Mouse (Mus musculus): Measurements from ENCODE around the gene Hck. TPM values are rescaled to one million over a fixed set of nuclear protein-coding genes. Genes with fewer than 3 reads are reported as not detected.

Gene Hck
- total and polyA plus RNA-seq, 2 experiments from 2014 or later = 8.7 to 12.2 TPM

DNA sequence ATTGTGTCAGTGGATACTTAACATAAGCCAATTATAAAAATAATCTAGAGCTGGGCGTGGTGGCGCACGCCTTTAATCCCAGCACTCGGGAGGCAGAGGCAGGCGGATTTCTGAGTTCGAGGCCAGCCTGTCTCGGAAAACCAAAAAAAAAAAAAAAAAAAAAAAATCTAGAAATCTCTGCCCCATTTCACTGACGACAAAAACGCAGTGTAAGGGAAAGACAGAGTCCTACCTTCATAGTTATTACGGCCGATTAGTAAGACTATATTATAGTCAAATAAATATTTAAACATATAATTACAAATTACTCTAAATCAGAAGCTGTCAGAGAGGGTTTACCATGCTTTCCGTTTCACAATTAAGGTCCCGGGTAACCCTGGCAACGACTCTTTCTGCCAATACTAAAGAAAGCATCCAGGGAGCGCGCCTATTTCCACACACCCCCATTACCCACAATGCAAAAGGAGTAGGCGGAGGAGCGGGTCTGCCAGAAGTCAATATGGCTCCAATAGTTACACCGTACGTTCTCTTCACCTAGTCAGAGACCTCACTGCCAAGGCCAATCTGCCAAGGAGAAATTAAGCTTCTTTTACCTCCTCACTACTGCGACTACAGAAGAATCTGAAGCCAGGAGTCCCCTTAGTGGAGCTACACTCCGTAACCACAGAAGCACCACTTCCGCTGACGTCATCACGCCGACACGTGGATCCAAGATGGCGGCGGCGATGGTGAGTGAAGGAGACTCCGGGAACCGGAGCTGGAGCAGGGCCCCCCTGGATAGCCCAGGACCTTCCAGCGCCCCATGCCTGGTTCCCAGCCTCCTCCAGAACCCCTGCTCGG lies 52.8 kb downstream of the Hck start, which contains the start of gene Tm9sf4:
Gene Tm9sf4 (plus strand): TSS at position 460 of the 840 bp plus-strand sequence.
- Histone ChIP-seq H3K9ac (replicated peaks; ENCODE audit: low read length) (peak within 1 kb of the TSS; percentile 77), H3K4me2 (ENCODE audit: low read depth, low read length) (peak within 1 kb of the TSS; percentile 95), H3K9me3 (ENCODE audit: low read length) (no peaks in the 10 kb centered on the region), H3K27ac (peak within 1 kb of the TSS; percentile 97), H3K4me1 (ENCODE audit: insufficient read depth, low read length) (no peaks in the 10 kb centered on the region), H3K36me3 (ENCODE audit: insufficient read depth, low read length) (no peaks in the 10 kb centered on the region), H3K27me3 (ENCODE audit: insufficient read depth, low read length) (no peaks in the 10 kb centered on the region), H3K4me3 (ENCODE audit: low read length) (peak within 1 kb of the TSS; percentile 69)
- 9% methylated on average over 33 of the region's 34 CpGs for WGBS
- ATAC-seq = peak; percentile 94
- peak; percentile 96 for DNase-seq (ENCODE audit: low spot score)
- TF ChIP-seq CTCF (IDR thresholded peaks at IDR 0.05; ENCODE audit: low read depth) = peak; percentile 23; the same call in 1 of the 2 replicates

DNA sequence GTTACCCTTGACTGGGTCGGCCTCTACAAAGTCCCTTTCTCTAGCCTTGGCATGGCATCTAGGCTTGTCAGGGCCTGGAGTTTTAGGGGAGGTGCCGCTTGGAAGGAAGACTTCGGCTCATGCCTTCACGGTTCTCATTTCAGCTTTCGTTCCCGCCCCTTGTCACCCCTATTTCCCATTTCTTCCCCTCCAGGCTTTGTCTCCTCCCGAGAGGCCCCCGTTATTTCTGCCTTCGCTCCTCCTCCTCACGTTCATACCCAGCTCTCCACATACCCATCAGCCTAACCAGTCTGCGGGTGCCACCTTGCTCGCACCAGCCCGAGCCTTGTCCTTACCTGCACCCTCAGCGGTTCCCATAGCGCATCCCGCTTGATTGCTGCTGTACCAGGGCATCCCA lies 53.4 kb downstream of the Hck start:
- Histone ChIP-seq H3K4me1 (ENCODE audit: insufficient read depth, low read length) (no peaks in the 10 kb centered on the region), H3K4me3 (ENCODE audit: low read length) (peak overlapping the region; percentile 69), H3K27ac (peak overlapping the region; percentile 97), H3K27me3 (ENCODE audit: insufficient read depth, low read length) (no peaks in the 10 kb centered on the region), H3K9ac (replicated peaks; ENCODE audit: low read length) (peak overlapping the region; percentile 77), H3K36me3 (ENCODE audit: insufficient read depth, low read length) (no peaks in the 10 kb centered on the region), H3K9me3 (ENCODE audit: low read length) (no peaks in the 10 kb centered on the region), H3K4me2 (ENCODE audit: low read depth, low read length) (peak overlapping the region; percentile 95)
- TF ChIP-seq CTCF (IDR thresholded peaks at IDR 0.05; ENCODE audit: low read depth) = no peak
- DNase-seq (ENCODE audit: low spot score) (no peak), ATAC-seq (peak; percentile 48)
- WGBS = 1% methylated on average over 15 of the region's 16 CpGs

DNA sequence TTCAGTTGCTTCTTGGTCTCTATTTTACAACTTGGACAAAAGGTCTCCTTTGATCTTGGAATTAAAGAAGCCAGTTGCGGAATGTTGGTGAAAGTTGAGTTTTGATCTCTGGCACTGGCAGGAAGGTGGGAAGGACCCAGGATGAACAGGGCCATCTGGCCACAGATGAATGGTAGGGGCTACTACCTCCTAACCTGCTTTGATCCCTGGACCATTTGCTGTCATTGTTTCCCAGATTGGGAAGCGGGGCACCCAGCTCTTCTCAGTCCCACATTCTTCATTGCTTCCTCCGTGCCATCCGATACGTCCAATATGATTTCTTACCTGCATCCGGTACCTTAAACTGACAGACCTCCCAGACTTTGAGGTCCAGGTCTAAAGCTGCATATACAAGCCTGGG lies 58.9 kb downstream of the Hck start:
- no peak overlapping the region for H3K4me2 ChIP-seq (ENCODE audit: low read depth, low read length)
- H3K9me3 ChIP-seq (ENCODE audit: low read length) = no peaks in the 10 kb centered on the region
- 56% methylated on average over 6 of the region's 6 CpGs for WGBS
- no peak for TF ChIP-seq CTCF (IDR thresholded peaks at IDR 0.05; ENCODE audit: low read depth)
- DNase-seq (ENCODE audit: low spot score) (no peak), ATAC-seq (no peak)
- no peak overlapping the region for H3K4me3 ChIP-seq (ENCODE audit: low read length)
- H3K27me3 ChIP-seq (ENCODE audit: insufficient read depth, low read length) = no peaks in the 10 kb centered on the region
- no peaks in the 10 kb centered on the region for H3K36me3 ChIP-seq (ENCODE audit: insufficient read depth, low read length)
- no peaks in the 10 kb centered on the region for H3K4me1 ChIP-seq (ENCODE audit: insufficient read depth, low read length)
- H3K27ac ChIP-seq = no peak overlapping the region
- no peak overlapping the region for H3K9ac ChIP-seq (replicated peaks; ENCODE audit: low read length)

- no peak for DNase-seq (ENCODE audit: low spot score)
- H3K27me3 ChIP-seq (ENCODE audit: insufficient read depth, low read length) = no peaks in the 10 kb centered on the region
- no peaks in the 10 kb centered on the region for H3K36me3 ChIP-seq (ENCODE audit: insufficient read depth, low read length)
- H3K9me3 ChIP-seq (ENCODE audit: low read length) = no peaks in the 10 kb centered on the region
- H3K4me3 ChIP-seq (ENCODE audit: low read length) = no peak overlapping the region
- no peak for TF ChIP-seq CTCF (IDR thresholded peaks at IDR 0.05; ENCODE audit: low read depth)
- no peaks in the 10 kb centered on the region for H3K4me1 ChIP-seq (ENCODE audit: insufficient read depth, low read length)
- no peak overlapping the region for H3K4me2 ChIP-seq (ENCODE audit: low read depth, low read length)
- H3K27ac ChIP-seq = no peak overlapping the region
- WGBS = 21% methylated on average over 2 of the region's 2 CpGs
- H3K9ac ChIP-seq (replicated peaks; ENCODE audit: low read length) = no peak overlapping the region
- ATAC-seq = no peak
Observed at GRCm38 (mm10) chr2:153168134-153168820, 60.0 kb downstream of the Hck start.

- Histone ChIP-seq H3K4me2 (ENCODE audit: low read depth, low read length) (no peak overlapping the region), H3K9me3 (ENCODE audit: low read length) (no peaks in the 10 kb centered on the region), H3K36me3 (ENCODE audit: insufficient read depth, low read length) (no peaks in the 10 kb centered on the region), H3K27ac (no peak overlapping the region), H3K4me3 (ENCODE audit: low read length) (no peak overlapping the region), H3K27me3 (ENCODE audit: insufficient read depth, low read length) (no peaks in the 10 kb centered on the region), H3K9ac (replicated peaks; ENCODE audit: low read length) (no peak overlapping the region), H3K4me1 (ENCODE audit: insufficient read depth, low read length) (no peaks in the 10 kb centered on the region)
- 89% methylated on average over 9 of the region's 9 CpGs for WGBS
- DNase-seq (ENCODE audit: low spot score) (no peak), ATAC-seq (no peak)
- TF ChIP-seq CTCF (IDR thresholded peaks at IDR 0.05; ENCODE audit: low read depth) = no peak
Observed at GRCm38 (mm10) chr2:153170490-153171224, 62.4 kb downstream of the Hck start.

DNA sequence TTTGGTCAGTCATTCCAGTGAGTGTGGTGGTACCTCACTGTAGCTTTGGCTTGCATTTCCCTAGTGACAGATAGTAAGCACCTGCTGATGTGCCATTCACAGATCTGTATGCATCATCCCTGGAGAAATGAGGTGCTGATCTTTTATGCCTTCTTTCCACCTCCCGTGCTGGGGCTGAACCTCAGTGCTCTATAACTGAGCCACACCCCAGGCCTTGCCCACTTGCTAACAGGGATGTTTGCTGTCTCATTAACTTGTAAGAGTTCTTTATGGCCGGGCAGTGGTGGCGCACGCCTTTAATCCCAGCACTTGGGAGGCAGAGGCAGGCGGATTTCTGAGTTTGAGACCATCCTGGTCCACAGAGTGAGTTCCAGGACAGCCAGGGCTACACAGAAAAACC lies 63.7 kb downstream of the Hck start:
- Histone ChIP-seq H3K36me3 (ENCODE audit: insufficient read depth, low read length) (no peaks in the 10 kb centered on the region), H3K9ac (replicated peaks; ENCODE audit: low read length) (no peak overlapping the region), H3K4me3 (ENCODE audit: low read length) (no peak overlapping the region), H3K4me2 (ENCODE audit: low read depth, low read length) (no peak overlapping the region), H3K27ac (no peak overlapping the region), H3K27me3 (ENCODE audit: insufficient read depth, low read length) (no peaks in the 10 kb centered on the region), H3K4me1 (ENCODE audit: insufficient read depth, low read length) (no peaks in the 10 kb centered on the region), H3K9me3 (ENCODE audit: low read length) (no peaks in the 10 kb centered on the region)
- DNase-seq (ENCODE audit: low spot score) (no peak), ATAC-seq (no peak)
- WGBS = 97% methylated on average over 5 of the region's 5 CpGs
- TF ChIP-seq CTCF (IDR thresholded peaks at IDR 0.05; ENCODE audit: low read depth) = no peak

All from hindbrain, postnatal 0 days (tissue).